Mouse (Mus musculus) gastrocnemius, adult 2 months (tissue): ENCODE data around the gene Zscan26. TPM values are rescaled to one million over a fixed set of nuclear protein-coding genes. Genes with fewer than 3 reads are reported as not detected.

ENCODE experiments used
- DNase-seq: peaks from one replicate; pipeline ENCODE4 v3.0.0; 2022
- H3K27ac ChIP-seq: fragments of 200-600 bp; 2 replicates; pipeline ENCODE4 v1.8.1; 2022; ENCODE audit warnings: mild to moderate bottlenecking
- H3K4me3 ChIP-seq: fragments of 200-600 bp; 2 replicates; pipeline ENCODE4 v1.8.1; 2022; ENCODE audit warnings: mild to moderate bottlenecking, moderate library complexity
- CTCF ChIP-seq: fragments of 200-600 bp; IDR thresholded peaks from 2 replicates; pipeline ENCODE4 v1.8.1; 2022; ENCODE audit warnings: antibody characterized with exemption, mild to moderate bottlenecking, moderate library complexity
- intact Hi-C: fragments of 180-260 bp; cut with DNase I; formaldehyde crosslinking; loops from one replicate; pipeline ENCODE4 v1.15.1; 2025
- microRNA-seq: library from miRNA; unstranded; fragments of <30 nt; microRNA quantifications from one replicate; pipeline ENCODE4 v1.2.0, GENCODE M21; 2021
- total RNA-seq, 2 experiments: library from RNA; stranded (reverse); gene quantifications; 2 replicates each; pipeline ENCODE4 v1.2.3; 2021

Gene Zscan26
- total RNA-seq, 2 experiments from 2014 or later = 13.6 to 14.5 TPM

- intact Hi-C loops = no loop called here
- DNase-seq = no peak
- no peak for TF ChIP-seq CTCF
- no peak overlapping the region for H3K27ac ChIP-seq
- no peak overlapping the region for H3K4me3 ChIP-seq
Observed at GRCm38 (mm10) chr13:21395623-21396022, 57.9 kb downstream of the Zscan26 start.

GRCm38 (mm10) chr13:21395211-21395610, 58.3 kb downstream of the Zscan26 start:
- Histone ChIP-seq H3K27ac (no peak overlapping the region), H3K4me3 (no peak overlapping the region)
- TF ChIP-seq CTCF = no peak
- DNase-seq = no peak
- intact Hi-C loops = no loop called here

Small RNA genes within 50 kb of the gene (microRNA-seq; reads per million reads assigned to microRNA genes)
- gene Mir1896 = not detected
- gene Mir6942 = not detected

Other genes starting within 250 kb of the Zscan26 start
- not detected for gene Gpx5, start 161.0 kb downstream of the Zscan26 start, total RNA-seq
- not detected for gene Gpx6, start 141.6 kb downstream of the Zscan26 start, total RNA-seq
- gene Olfr1367, start 106.8 kb downstream of the Zscan26 start, total RNA-seq = not detected
- 1 to 10 TPM; 6.9 to 8.7 TPM for gene Zscan12, start 90.9 kb downstream of the Zscan26 start, total RNA-seq
- 10 to 100 TPM; 16.2 to 20.6 TPM for gene Zkscan3, start 51.0 kb downstream of the Zscan26 start, total RNA-seq
- under 1 TPM; 0.18 to 0.59 TPM for gene Pgbd1, start 12.7 kb downstream of the Zscan26 start, total RNA-seq
- under 1 TPM; 0.14 to 0.15 TPM for gene Nkapl, start 14.8 kb upstream of the Zscan26 start, total RNA-seq
- gene Zkscan4, start 25.2 kb upstream of the Zscan26 start, total RNA-seq = under 1 TPM; 0.38 to 0.50 TPM
- not detected for gene Gm10065, start 25.7 kb upstream of the Zscan26 start, total RNA-seq
- 10 to 100 TPM; 21.8 to 23.3 TPM for gene AK157302, start 41.5 kb upstream of the Zscan26 start, total RNA-seq
- 100 to 1,000 TPM; 119 to 160 TPM for gene Gm11273, start 47.7 kb upstream of the Zscan26 start, total RNA-seq
- 1 to 10 TPM; 4.7 to 6.1 TPM for gene Zkscan8, start 77.4 kb upstream of the Zscan26 start, total RNA-seq
- not detected for gene Olfr1366, start 89.1 kb upstream of the Zscan26 start, total RNA-seq
- not detected for gene Olfr1535, start 106.2 kb upstream of the Zscan26 start, total RNA-seq
- gene Olfr1364, start 128.0 kb upstream of the Zscan26 start, total RNA-seq = not detected
- gene Olfr1362, start 160.3 kb upstream of the Zscan26 start, total RNA-seq = not detected
- gene Olfr11, start 188.8 kb upstream of the Zscan26 start, total RNA-seq = not detected
- not detected for gene Olfr1361, start 209.7 kb upstream of the Zscan26 start, total RNA-seq
- not detected for gene Olfr1360, start 223.7 kb upstream of the Zscan26 start, total RNA-seq
- not detected for gene Olfr1359, start 244.4 kb upstream of the Zscan26 start, total RNA-seq